Mouse (Mus musculus) adrenal gland, adult 2 months (tissue): Measurements from ENCODE around the gene Foxd3. TPM values are rescaled to one million over a fixed set of nuclear protein-coding genes. Genes with fewer than 3 reads are reported as not detected.
"Not testable (repeated sequence)": the region's sequence is repeated elsewhere in the genome, so short reads cannot be mapped to it uniquely, and the experiment has no call there.

Experiments used
- DNase-seq: peaks from one replicate; pipeline ENCODE4 v3.0.0; 2021
- long read RNA-seq: library from polyadenylated mRNA; stranded (forward); transcript quantifications from one replicate; pipeline ENCODE4 v2.0.0, GENCODE M21; 2021
- polyA plus RNA-seq: library from polyadenylated mRNA; depleted of rRNA; stranded (reverse); fragments of >200 nt; gene quantifications from 2 replicates; pipeline ENCODE4 v1.2.3, GENCODE M21; 2012; rRNA removed
- total RNA-seq, 2 experiments: library from RNA; stranded (reverse); gene quantifications; 2 replicates each; pipeline ENCODE4 v1.2.3; 2021

Foxd3 gene
- total RNA-seq (under 1 TPM; 0.40 to 0.55 TPM), polyA plus RNA-seq (1.7 and 3.0 TPM in 2 replicates)
- long read RNA-seq, result 0 reads

GRCm38 (mm10) chr4:99655937-99656604, at the start of gene Foxd3:
Foxd3 (plus strand) TSS chr4:99656299.
- peak; percentile 18 for DNase-seq

GRCm38 (mm10) chr4:99612156-99612555, 43.9 kb upstream of the Foxd3 start:
- no peak for DNase-seq

DNA sequence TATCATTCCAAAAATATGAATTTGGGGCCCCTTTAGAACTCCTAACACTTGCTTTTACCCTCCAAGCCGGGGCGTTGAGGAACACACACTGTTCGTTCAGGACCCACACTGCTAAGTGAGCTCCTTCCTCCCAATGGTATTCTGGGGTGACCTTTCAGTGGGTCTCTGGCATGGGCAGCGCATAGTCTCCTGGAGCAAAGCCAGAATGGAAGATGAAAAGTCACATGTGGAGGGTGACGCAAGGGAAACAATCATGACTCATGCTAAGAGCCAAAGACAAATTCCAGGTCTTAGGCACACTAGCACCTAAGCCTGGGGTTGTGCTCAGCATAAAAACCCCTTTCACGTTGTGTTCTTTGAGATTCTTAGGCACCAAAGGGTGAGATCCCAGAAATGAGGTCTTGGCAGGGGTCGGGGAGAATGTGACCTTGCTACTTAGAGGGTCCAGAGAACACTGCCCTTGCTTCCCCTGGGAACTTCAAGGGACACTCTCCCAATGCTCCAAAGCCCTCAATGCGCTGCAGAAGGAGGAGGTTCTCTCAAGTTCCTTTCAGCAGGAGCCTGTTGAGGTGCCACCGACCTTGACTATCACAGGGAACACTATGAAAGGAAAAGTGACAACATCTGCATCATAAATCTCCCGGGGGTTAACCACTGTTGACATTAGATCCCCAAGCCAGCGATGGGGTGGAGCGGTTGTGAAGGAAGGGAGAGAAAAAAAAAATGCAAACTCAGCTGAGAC, 43.3 kb upstream of the Foxd3 start:
- DNase-seq, result peak; percentile 25

- DNase-seq, result peak; percentile 3
Measured at GRCm38 (mm10) chr4:99626047-99626844, 29.9 kb upstream of the Foxd3 start.

- no peak for DNase-seq
Measured at GRCm38 (mm10) chr4:99627057-99627456, 29.0 kb upstream of the Foxd3 start.

DNA sequence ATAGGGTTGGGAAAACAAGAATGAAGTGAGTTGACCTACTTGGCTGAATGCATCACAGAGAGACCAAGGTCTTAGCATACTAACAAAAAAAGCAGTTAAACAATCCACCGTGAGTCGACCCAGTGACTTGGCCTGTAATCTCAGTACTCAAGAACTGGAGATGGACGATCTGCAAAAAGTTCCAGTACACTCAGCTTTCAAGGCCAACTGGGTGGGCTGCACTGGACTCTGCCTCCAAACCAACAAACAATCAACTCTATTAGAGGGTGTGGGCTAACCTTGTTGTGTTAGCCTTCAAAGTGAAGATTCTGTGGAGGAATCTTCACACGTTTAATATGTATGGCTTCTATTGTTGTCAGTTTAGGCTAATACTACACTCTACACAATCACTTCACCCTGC, 20.1 kb upstream of the Foxd3 start:
- DNase-seq, result no peak

- DNase-seq, result no peak
Measured at GRCm38 (mm10) chr4:99636711-99637110, 19.4 kb upstream of the Foxd3 start.

- not testable (repeated sequence) for DNase-seq
Measured at GRCm38 (mm10) chr4:99640619-99641018, 15.5 kb upstream of the Foxd3 start.

DNA sequence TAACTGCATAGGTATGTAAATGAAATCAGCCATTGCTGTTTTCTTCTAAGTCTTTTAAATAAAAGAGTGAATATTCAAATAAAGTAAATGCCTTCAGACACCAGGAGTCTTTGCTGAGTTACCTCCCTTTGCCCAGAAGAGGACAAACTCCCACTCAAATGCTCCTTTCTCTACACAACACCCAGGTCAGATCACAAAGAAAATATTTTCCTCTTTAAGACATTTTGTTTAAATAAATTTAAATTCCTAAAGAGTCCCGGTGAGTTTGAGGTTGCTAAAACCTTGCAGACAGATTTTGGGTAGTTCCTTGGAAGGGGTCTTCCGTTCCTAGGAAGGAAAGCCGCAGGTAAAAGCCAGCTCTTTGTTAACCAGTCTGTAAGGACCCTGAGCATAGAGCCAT, 14.2 kb upstream of the Foxd3 start:
- no peak for DNase-seq

DNA sequence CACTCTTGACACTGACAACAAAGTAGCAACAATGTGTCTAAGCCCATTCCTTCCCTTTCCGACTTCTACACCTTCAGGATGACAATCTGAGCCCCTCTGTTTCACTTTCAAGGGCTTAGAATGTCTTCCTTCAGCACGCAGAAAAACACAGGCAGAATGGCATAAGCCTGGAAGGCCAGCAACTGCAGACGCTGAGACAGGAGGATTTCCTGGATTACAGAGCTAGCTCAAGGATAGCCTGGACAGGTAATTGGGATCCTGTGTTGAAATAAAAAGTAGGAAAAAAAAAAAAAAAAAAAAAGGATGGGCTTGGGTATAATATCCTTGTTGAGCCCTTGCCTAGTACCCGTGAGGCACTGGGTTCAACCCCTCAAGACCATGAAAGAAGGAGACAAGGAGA, 10.5 kb upstream of the Foxd3 start:
- DNase-seq, result no peak

- DNase-seq, result no peak
Measured at GRCm38 (mm10) chr4:99650088-99650944, 5.8 kb upstream of the Foxd3 start.

- peak; percentile 26 for DNase-seq
Measured at GRCm38 (mm10) chr4:99650945-99651690, 5.0 kb upstream of the Foxd3 start.

DNA sequence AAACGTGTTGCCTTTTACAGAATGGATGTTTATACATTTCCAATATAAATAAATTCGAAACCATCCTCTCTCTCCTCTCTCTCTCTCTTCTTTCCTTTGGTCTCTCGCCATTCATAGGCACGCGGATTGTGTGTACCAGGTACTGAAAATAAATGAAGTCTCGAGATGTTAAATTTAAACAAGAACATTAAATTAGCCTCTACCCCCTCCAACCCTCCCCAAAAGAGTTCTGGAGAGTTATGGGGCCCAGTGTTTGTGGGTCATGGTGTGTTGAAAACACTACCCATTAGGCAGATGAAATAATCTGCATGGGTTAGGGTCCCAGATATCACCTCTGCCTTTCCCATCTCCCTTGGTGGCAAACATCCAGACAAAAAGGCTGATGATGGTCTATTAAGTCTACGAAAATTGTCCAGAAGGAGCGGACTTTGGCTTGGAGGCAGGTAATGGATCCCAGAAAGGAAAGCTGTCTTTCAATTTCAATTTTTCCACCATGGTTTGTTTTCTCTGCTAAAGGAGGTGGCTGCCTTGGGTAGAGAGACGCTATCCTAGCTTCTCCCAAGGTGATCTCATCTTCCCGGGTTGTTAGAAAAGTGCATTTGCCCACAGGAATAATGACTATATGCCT, 4.2 kb upstream of the Foxd3 start:
- no peak for DNase-seq

DNA sequence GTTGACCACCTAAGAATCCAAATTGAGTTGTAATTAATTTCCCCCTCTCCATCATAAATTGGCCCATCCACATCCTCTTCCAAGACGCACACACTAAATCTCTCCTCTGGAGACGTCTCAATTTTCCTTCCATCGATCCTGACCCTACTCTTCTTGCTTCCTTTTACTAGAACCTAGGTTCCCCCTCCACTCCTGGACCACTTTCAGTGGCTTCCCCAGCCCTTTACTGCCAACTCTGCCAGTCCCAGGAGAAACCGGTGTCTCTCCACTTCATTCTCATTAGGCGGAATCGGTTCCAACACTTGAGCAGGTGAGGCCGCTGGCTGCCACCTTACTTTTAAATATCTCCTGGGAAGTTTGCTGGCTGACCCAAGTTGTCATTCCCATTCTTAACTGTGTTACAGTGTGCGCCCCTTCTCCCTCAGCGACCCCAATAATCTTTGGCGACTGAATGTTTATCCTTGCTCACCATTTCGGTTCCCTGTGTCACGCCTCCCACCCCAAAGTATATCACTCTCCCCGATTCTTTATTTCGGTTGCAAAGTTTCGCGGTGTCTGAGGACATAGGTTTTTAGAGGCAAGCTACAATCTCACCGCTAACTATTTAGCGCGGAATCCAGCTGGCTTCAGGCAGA, 3.4 kb upstream of the Foxd3 start:
- no peak for DNase-seq

- no peak for DNase-seq
Measured at GRCm38 (mm10) chr4:99653216-99653607, 2.9 kb upstream of the Foxd3 start.

DNA sequence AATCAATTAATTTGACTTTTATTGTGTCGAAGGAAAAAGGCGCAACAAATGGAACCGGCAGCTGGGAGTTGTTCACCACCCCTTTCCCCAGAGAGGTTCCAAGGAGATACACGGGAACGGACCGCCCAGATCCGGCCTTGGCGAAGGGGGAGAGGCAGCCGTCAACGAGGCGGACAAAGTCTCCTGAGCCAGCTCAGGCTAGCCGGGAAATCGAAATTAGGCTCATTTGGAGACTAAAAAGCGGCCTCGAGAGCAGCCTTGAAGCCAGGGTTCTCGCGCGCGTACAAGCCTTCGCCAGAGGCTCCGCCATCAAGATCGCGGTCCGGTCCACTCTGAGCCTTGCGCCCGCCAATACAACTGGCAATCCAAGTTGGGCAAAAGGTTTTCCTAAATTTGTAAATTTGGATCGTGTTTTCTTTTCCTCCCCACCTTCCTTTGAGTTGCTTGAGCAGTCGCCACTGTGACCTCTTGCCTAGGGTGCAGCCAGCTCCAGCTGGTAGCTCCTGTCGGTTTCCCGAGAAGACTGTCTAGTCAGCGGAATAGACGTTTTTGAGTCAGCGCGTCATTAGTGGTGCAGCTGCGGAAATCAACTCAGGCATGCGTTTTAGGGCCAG, 2.4 kb upstream of the Foxd3 start:
- no peak for DNase-seq

DNA sequence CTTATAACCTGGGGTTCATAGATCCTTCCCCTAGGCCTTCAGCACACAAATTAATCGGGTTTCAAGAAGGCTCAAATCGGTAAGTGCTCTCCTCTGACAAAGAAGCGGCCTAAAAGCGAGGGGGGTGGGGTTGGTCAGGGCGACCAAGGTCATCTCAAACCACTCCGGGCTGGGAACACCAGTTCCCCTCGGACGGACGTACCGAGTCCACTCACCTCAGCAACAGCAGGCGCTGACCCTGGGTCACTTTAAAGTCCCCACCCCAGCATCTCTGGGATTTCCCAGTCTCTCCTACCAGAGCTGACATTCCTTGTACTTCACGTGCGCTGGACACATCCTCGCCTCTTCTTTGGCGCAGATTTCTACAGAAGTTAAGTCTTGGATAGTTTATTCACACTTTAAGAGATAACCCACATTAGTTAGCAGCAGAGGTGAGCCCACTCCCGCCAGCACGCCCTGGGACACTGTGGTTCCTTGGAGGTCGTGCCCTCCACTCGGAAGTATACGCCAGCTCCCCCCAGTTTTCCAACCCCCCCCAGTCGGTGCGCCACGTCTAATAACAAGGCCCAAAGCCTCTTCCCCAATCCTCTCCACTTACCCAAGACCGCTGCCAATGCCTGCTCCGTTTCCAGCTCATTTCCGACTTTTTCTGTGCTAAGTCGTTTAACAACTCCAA, 1.3 kb upstream of the Foxd3 start:
- DNase-seq, result no peak

DNA sequence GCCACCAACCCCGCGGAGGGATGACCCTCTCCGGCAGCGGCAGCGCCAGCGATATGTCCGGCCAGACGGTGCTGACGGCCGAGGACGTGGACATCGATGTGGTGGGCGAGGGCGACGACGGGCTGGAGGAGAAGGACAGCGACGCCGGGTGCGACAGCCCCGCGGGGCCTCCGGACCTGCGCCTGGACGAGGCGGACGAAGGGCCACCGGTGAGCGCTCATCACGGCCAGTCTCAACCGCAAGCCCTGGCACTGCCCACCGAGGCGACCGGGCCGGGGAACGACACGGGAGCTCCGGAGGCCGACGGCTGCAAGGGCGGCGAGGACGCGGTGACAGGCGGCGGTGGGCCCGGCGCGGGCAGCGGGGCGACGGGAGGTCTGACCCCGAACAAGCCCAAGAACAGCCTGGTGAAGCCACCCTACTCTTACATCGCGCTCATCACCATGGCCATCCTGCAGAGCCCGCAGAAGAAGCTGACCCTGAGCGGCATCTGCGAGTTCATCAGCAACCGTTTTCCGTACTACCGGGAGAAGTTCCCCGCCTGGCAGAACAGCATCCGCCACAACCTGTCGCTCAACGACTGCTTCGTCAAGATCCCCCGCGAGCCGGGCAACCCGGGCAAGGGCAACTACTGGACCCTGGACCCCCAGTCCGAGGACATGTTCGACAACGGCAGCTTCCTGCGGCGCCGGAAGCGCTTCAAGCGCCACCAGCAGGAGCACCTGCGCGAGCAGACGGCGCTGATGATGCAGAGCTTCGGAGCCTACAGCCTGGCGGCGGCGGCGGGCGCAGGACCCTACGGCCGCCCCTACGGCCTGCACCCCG, 718 bp downstream of the Foxd3 start:
- DNase-seq, result peak; percentile 32
